Mouse (Mus musculus): ENCODE measurements around the gene Rsrp1. TPM values are rescaled to one million over a fixed set of nuclear protein-coding genes. Genes with fewer than 3 reads are reported as not detected.
"Not testable (repeated sequence)": the region's sequence is repeated elsewhere in the genome, so short reads cannot be mapped to it uniquely, and the experiment has no call there.

Rsrp1 gene
- polyA plus RNA-seq (2016; fragmentation: Nextera tagmentation; extraction: Ambion mirVana): 335 and 382 TPM in 2 replicates

DNA sequence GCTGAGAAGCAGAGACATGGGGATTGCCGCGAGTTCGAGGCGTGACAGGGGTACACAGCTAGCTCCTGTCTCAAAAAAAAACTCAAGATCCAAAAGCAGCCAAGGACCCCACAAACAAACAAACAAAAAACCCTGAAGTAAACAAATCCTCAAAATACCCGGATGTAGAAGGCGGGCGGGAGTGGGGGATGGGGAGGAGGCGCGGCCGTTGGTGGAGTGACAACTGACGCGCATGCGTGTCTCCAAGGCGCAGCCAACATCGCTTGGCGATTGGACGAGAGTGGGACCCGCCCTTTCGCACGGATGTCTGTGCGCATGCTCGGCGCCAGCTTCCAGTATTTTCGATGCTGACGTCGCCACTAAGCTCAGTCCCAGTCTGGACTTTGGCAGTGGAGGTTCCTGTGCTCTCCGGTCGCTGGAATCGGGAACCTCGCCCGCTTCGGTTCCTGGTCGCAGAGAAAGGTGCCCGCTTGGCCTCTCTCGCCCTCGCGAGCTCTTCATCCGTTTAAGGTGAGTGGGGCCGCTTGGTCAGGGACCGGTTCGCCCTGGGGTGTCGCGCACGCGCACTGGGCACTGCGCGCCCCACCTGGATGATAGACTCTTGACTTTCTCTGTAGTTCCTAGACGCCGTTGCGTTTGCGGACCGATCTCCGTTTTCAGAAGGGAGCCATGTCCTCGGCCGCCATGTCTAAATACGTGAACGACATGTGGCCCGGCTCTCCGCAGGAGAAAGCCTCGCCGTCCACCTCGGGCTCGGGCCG lies at the start of gene Rsrp1:
TSS of gene Rsrp1 (plus strand) at position 335 of the 761 bp plus-strand sequence.
- H3K27me3 ChIP-seq (ENCODE audit: insufficient read depth, poor library complexity, severe bottlenecking): no peaks in the 10 kb centered on the region
- no peaks in the 10 kb centered on the region for H3K9me3 ChIP-seq
- peak; percentile 97 for DNase-seq (ENCODE audit: low spot score)
- H3K27ac ChIP-seq: peak within 1 kb of the TSS; percentile 98
- peaks cover 43% of the 10 kb centered on the region for H3K36me3 ChIP-seq
- H3K4me3 ChIP-seq: peak within 1 kb of the TSS; percentile 99
- WGBS: under 1% methylated on average over 64 of the region's 64 CpGs
- peaks cover 27% of the 10 kb centered on the region for H3K4me1 ChIP-seq (replicated peaks)

DNA sequence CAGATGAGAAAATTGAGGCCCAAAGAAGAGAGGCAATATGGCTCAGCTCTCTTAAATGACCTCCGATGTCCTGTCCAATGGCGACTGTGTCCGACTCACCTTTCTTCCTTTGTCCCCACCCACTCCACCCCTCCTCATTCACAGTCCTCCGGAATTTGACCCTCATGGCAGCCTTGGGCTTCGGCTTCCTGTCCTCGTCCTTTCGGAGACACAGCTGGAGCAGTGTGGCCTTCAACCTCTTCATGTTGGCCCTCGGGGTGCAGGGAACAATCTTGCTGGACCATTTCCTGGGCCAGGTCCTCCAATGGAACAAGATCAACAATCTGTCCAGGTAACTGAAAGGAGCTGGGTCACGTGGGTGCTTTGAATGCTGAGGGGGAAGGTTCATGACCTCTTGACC lies 47.2 kb upstream of the Rsrp1 start:
- Histone ChIP-seq H3K4me3 (no peak overlapping the region), H3K27me3 (ENCODE audit: insufficient read depth, poor library complexity, severe bottlenecking) (peaks cover 8% of the 10 kb centered on the region; the same call in 1 of the 2 replicates)
- WGBS: 77% methylated on average over 9 of the region's 9 CpGs

DNA sequence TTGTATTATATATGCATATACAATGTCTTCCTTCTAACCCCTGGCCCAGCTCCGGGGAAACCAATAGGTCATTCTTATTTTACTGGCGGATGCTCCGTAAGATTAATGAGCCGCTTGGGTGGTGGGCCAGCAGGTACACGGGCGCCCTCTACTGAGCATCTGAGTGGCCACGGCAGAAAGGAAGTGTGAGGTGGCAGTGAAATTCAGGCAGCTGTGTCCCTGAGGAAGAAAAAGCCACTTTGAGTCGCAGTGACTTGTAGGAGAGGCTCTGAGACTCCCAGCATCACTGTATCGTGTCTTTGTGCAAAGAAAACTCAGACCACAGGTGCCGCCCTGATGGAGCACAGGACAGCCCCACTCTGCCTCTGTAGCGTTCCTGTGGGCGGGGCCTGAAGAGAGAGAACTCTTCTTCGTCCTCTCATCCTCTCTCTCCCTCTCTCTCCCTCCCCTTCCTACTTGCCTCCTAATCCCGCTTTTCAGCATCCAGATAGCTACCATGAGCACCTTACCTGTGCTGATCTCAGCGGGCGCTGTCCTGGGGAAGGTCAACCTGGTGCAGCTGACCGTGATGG lies 43.9 kb upstream of the Rsrp1 start:
- Histone ChIP-seq H3K27ac (no peak overlapping the region), H3K27me3 (ENCODE audit: insufficient read depth, poor library complexity, severe bottlenecking) (no peaks in the 10 kb centered on the region), H3K4me1 (replicated peaks) (peaks cover 15% of the 10 kb centered on the region), H3K36me3 (no peaks in the 10 kb centered on the region), H3K4me3 (peak overlapping the region; percentile 48), H3K9me3 (no peaks in the 10 kb centered on the region)
- 2% methylated on average over 17 of the region's 17 CpGs for WGBS
- DNase-seq (ENCODE audit: low spot score): peak; percentile 71

More for the DNA sequence above, 47.2 kb upstream of the Rsrp1 start:
- no peak overlapping the region for H3K27ac ChIP-seq
- H3K36me3 ChIP-seq: no peaks in the 10 kb centered on the region
- DNase-seq (ENCODE audit: low spot score): no peak
- peaks cover 15% of the 10 kb centered on the region for H3K4me1 ChIP-seq (replicated peaks)
- H3K9me3 ChIP-seq: no peaks in the 10 kb centered on the region

DNA sequence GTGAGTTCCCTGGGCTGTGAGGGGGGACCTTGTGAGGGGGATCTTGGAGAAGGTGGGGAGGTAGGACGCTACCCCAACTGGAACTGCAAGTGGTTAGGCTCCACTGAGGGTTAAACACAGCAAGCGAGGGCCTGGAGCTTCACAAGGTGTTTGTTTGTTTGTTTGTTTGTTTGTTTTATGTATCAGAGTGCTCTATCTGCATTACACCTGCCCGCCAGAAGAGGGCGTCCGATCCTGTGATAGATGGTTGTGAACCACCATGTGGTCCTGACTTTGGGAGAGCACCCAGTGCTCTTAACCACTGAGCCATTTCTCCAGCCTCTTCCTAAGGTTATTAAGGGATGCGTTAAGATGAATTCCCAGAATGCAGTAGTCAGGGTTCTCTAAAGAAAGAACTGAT lies 43.4 kb upstream of the Rsrp1 start:
- no peak overlapping the region for H3K27ac ChIP-seq
- H3K4me1 ChIP-seq (replicated peaks): peaks cover 15% of the 10 kb centered on the region
- 30% methylated on average over 6 of the region's 6 CpGs for WGBS

DNA sequence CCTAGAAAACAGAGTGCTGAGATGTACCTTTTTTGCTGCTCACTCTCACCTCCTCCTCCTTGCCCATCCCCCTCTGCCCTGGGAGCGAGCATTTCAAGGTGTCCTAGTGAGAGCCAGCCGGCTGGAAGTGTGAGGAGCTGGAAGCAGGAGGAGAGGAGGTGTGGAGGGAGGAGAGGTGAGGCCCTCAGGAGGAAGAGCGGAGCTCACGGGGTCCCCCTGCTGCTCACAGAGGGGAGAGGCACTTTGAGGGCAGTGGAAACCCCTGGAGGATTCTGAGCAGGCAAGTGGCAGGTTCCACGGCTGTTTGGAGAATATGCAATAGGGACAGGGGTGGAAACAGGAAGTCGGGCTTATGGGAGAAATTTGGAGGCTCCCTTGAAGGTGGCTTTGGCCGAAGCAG lies 40.1 kb upstream of the Rsrp1 start:
- WGBS: 35% methylated on average over 7 of the region's 7 CpGs
- no peaks in the 10 kb centered on the region for H3K27me3 ChIP-seq (ENCODE audit: insufficient read depth, poor library complexity, severe bottlenecking)
- H3K36me3 ChIP-seq: no peaks in the 10 kb centered on the region
- no peak overlapping the region for H3K4me3 ChIP-seq
- peak; percentile 24 for DNase-seq (ENCODE audit: low spot score)
- peaks cover 13% of the 10 kb centered on the region for H3K4me1 ChIP-seq (replicated peaks)
- H3K9me3 ChIP-seq: no peaks in the 10 kb centered on the region
- no peak overlapping the region for H3K27ac ChIP-seq

More for the DNA sequence above, 43.4 kb upstream of the Rsrp1 start:
- H3K4me3 ChIP-seq: peak overlapping the region; percentile 48
- no peaks in the 10 kb centered on the region for H3K27me3 ChIP-seq (ENCODE audit: insufficient read depth, poor library complexity, severe bottlenecking)
- H3K36me3 ChIP-seq: no peaks in the 10 kb centered on the region
- H3K9me3 ChIP-seq: no peaks in the 10 kb centered on the region
- DNase-seq (ENCODE audit: low spot score): no peak

DNA sequence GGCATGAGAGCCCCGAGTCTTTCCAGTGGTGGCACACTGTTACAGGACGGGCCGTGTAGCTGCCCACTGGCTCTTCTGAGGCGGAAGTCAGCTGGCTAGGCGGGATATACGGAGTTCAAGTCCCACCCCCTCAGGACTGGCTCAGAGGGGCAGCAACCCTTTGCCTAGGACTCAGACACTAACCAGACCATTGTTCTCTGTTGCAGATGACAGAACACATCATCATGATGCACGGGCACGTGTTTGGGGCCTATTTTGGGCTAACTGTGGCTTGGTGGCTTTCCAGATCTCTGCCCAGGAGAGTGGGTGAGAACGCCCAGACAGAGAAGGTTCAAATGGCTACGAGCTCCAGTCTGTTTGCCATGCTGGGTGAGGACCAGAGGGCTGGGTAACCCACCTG lies 39.6 kb upstream of the Rsrp1 start:
- no peak for DNase-seq (ENCODE audit: low spot score)
- no peak overlapping the region for H3K27ac ChIP-seq
- no peak overlapping the region for H3K4me3 ChIP-seq
- H3K27me3 ChIP-seq (ENCODE audit: insufficient read depth, poor library complexity, severe bottlenecking): no peaks in the 10 kb centered on the region
- peaks cover 12% of the 10 kb centered on the region for H3K4me1 ChIP-seq (replicated peaks)
- H3K9me3 ChIP-seq: no peaks in the 10 kb centered on the region
- H3K36me3 ChIP-seq: no peaks in the 10 kb centered on the region
- whole genome bisulfite sequencing: 87% methylated on average over 10 of the region's 10 CpGs

DNA sequence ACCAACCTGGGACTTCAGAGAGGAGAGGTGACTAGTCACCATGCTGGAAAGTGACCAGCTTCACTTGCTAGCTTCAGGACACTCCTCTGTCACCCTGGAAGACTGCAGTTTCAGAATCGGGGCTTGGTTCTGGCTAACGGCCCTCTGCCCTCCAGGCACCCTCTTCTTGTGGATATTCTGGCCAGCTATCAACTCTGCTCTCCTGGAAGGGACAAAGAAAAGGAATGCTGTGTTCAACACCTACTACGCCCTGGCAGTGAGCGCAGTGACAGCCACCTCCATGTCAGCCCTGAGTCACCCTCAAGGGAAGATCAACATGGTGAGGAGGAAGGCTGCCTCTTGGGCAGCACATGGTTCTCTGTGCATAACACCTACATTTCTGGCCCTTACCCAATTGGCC lies 39.0 kb upstream of the Rsrp1 start:
- Histone ChIP-seq H3K4me3 (no peak overlapping the region), H3K36me3 (no peaks in the 10 kb centered on the region), H3K27me3 (ENCODE audit: insufficient read depth, poor library complexity, severe bottlenecking) (no peaks in the 10 kb centered on the region), H3K9me3 (no peaks in the 10 kb centered on the region), H3K4me1 (replicated peaks) (peaks cover 6% of the 10 kb centered on the region), H3K27ac (no peak overlapping the region)
- DNase-seq (ENCODE audit: low spot score): no peak
- whole genome bisulfite sequencing: 89% methylated on average over 4 of the region's 4 CpGs

DNA sequence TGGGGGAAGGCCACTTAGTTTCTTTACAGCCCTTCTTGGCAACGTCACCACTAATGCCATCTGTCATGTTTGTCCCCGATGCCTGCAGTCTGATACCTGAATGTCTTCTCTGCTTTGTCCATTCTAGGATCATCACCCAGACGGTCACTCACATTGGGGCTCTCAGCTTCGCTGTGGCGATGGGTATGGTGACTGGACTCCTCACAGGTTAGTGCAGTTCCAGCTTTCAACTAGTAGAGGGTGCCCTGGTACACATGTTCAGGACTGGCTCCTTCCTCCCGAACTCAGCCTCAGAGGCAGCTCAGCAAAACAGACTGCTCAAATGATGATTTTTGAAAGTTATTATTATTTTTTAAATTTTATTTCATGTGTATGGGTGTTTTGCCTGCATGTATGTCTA lies 31.3 kb upstream of the Rsrp1 start:
- H3K27ac ChIP-seq: no peak overlapping the region

DNA sequence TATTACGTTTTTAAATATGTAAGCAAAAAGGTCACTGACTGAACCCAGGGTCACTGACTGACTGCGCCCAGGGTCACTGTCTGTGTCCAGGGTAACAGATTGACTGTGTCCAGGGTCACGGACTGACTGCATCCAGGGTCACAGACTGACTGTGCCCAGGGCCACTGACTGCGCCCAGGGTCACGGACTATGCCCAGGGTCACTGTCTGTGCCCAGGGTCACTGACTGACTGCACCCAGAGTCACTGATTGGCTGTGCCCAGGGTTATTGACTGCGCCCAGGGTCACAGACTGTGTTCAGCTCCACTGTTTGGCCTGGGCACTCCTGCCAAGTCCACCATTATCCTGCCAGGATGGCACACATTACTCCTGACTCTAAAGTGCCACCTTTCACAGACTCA lies 26.1 kb upstream of the Rsrp1 start:
- Histone ChIP-seq H3K4me3 (no peak overlapping the region), H3K4me1 (replicated peaks) (peaks cover 6% of the 10 kb centered on the region; the same call in 1 of the 2 replicates), H3K36me3 (peaks cover 88% of the 10 kb centered on the region), H3K27ac (no peak overlapping the region), H3K9me3 (no peaks in the 10 kb centered on the region), H3K27me3 (ENCODE audit: insufficient read depth, poor library complexity, severe bottlenecking) (no peaks in the 10 kb centered on the region)
- no peak for DNase-seq (ENCODE audit: low spot score)
- 79% methylated on average over 6 of the region's 6 CpGs for WGBS

More for the DNA sequence above, 31.3 kb upstream of the Rsrp1 start:
- Histone ChIP-seq H3K4me1 (replicated peaks) (peaks cover 6% of the 10 kb centered on the region; the same call in 1 of the 2 replicates), H3K36me3 (peaks cover 37% of the 10 kb centered on the region), H3K27me3 (ENCODE audit: insufficient read depth, poor library complexity, severe bottlenecking) (no peaks in the 10 kb centered on the region), H3K4me3 (no peak overlapping the region), H3K9me3 (no peaks in the 10 kb centered on the region)
- no peak for DNase-seq (ENCODE audit: low spot score)
- WGBS: 82% methylated on average over 6 of the region's 6 CpGs

DNA sequence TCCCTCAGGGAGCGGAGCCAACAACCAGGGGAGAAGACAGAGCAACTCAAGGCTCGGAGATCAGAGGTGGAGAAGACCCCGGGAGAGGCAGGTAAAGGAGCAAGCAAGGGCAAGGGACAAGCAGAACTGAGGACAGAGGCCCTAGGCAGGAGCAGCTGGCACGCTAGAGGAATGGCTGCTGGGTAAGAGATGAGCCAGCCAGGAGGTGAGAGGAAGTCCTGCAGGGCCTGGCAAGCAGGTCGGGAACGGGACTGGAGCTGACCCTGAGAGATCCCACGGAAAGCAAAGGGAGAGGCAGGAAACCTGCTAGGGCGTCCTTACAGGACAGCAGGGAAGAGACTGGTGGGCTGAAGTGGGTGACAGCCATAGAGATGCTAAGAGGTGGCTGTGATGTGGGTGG lies 22.3 kb upstream of the Rsrp1 start:
- WGBS: 90% methylated on average over 8 of the region's 8 CpGs

DNA sequence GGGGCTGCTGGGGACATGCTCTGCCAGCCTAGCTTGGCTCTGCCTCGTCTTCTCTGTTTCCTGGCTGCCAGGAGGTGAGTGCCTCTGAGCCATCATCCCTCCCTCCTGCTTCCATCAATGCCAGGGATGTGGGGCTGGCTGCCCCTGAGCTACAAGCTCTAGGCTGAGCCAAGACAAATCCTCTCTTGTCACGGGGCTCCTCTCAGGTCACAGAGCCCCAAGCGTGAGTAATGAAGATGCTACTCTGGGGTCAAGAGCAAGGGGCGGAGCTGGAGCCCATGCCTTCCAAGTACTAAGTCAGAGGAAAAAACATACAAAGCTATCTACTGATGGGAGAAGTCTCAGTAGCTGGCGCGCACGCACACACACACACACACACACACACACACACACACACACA lies 20.3 kb upstream of the Rsrp1 start:
- Histone ChIP-seq H3K36me3 (peaks cover 100% of the 10 kb centered on the region), H3K27me3 (ENCODE audit: insufficient read depth, poor library complexity, severe bottlenecking) (no peaks in the 10 kb centered on the region)
- 72% methylated on average over 7 of the region's 7 CpGs for WGBS

More for the DNA sequence above, 22.3 kb upstream of the Rsrp1 start:
- Histone ChIP-seq H3K36me3 (peaks cover 100% of the 10 kb centered on the region), H3K27me3 (ENCODE audit: insufficient read depth, poor library complexity, severe bottlenecking) (no peaks in the 10 kb centered on the region), H3K9me3 (no peaks in the 10 kb centered on the region), H3K4me3 (no peak overlapping the region), H3K4me1 (replicated peaks) (no peaks in the 10 kb centered on the region), H3K27ac (no peak overlapping the region)
- DNase-seq (ENCODE audit: low spot score): no peak

DNA sequence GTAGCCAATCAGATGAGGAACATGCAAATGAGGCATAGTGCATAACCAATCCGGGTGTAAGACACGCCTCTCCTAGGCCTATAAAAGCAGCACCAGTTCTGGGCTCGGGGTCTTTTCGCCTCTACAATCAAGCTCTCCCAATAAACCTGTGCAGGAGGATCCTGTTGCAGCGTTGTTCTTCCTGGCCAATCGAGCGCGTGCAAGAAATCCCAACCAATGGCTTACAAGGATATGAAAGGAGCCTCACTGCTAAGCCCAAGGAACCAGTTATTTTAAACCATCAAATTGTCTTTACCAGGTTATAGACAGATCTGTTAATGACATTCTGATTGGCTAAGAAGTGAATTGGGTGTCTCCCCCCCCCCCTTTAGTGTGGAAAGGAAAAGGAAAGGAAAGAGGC lies 12.0 kb upstream of the Rsrp1 start:
- H3K9me3 ChIP-seq; H3K4me3 ChIP-seq; H3K27ac ChIP-seq; H3K27me3 ChIP-seq (ENCODE audit: insufficient read depth, poor library complexity, severe bottlenecking); DNase-seq (ENCODE audit: low spot score): not testable (repeated sequence)
- 98% methylated on average over 8 of the region's 8 CpGs for WGBS
- Histone ChIP-seq H3K36me3 (peaks cover 58% of the 10 kb centered on the region), H3K4me1 (replicated peaks) (peaks cover 26% of the 10 kb centered on the region)

More for the DNA sequence above, 20.3 kb upstream of the Rsrp1 start:
- Histone ChIP-seq H3K4me1 (replicated peaks) (no peaks in the 10 kb centered on the region; the same call in 1 of the 2 replicates), H3K9me3 (no peaks in the 10 kb centered on the region), H3K27ac (peak overlapping the region; percentile 45; the same call in 1 of the 2 replicates), H3K4me3 (no peak overlapping the region)
- DNase-seq (ENCODE audit: low spot score): no peak

DNA sequence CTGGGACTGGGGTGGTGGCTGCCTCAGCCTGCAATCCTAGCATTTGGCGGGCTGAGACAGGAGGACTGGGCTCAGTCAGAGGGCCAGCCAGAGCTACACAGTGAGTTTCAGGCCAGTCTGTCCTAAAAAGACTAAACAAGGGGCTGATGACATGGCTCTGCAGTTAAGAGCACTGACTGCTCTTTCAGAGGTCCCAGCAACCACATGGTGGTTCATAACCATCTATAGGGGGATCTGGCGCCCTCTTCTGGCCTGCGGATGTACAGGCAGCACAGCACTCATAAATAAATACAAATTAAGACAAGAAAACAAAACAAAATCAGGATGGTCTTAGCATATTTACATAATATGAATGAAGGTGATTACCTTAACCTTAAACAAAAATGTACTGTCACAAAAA lies 10.0 kb upstream of the Rsrp1 start:
- Histone ChIP-seq H3K4me1 (replicated peaks) (peaks cover 23% of the 10 kb centered on the region), H3K4me3 (peak overlapping the region; percentile 69), H3K36me3 (peaks cover 38% of the 10 kb centered on the region), H3K27me3 (ENCODE audit: insufficient read depth, poor library complexity, severe bottlenecking) (no peaks in the 10 kb centered on the region), H3K9me3 (peaks cover 4% of the 10 kb centered on the region; the same call in 1 of the 2 replicates), H3K27ac (peak overlapping the region; percentile 45; the same call in 1 of the 2 replicates)
- DNase-seq (ENCODE audit: low spot score): peak; percentile 76
- WGBS: 27% methylated on average over 3 of the region's 3 CpGs

Measured in hindbrain, embryonic 10.5 days (tissue).